Mouse (Mus musculus) neural tube, embryonic 15.5 days (tissue): ENCODE data around the gene Stam. TPM values are rescaled to one million over a fixed set of nuclear protein-coding genes. Genes with fewer than 3 reads are reported as not detected.
"Not testable (repeated sequence)": the region's sequence is repeated elsewhere in the genome, so short reads cannot be mapped to it uniquely, and the experiment has no call there.

Experiments
- ATAC-seq: fragments of 200-750 bp; cut with Nextera tagmentation; 2 replicates; pipeline ENCODE4 v1.8.0; 2017; ENCODE audit warnings: mild to moderate bottlenecking, moderate TSS enrichment, moderate library complexity; ENCODE audit not compliant: low FRiP score
- H3K27ac ChIP-seq: fragments of 300-500 bp; sonication (generic); replicated peaks from 2 replicates; pipeline ENCODE4 v1.5.1; 2015; ENCODE audit warnings: mild to moderate bottlenecking, inconsistent platforms
- H3K27me3 ChIP-seq: fragments of 300-500 bp; sonication (generic); replicated peaks from 2 replicates; pipeline ENCODE4 v1.6.1; 2015; ENCODE audit warnings: inconsistent platforms
- H3K36me3 ChIP-seq: fragments of 300-500 bp; sonication (generic); 2 replicates; pipeline ENCODE4 v1.6.1; 2015; ENCODE audit warnings: inconsistent platforms
- H3K4me1 ChIP-seq: fragments of 300-500 bp; sonication (generic); 2 replicates; pipeline ENCODE4 v1.6.1; 2015; ENCODE audit warnings: inconsistent platforms
- H3K4me2 ChIP-seq: fragments of 300-500 bp; sonication (generic); 2 replicates; pipeline ENCODE4 v1.6.1; 2015; ENCODE audit warnings: inconsistent platforms, mild to moderate bottlenecking, moderate library complexity
- H3K4me3 ChIP-seq: fragments of 300-500 bp; sonication (generic); replicated peaks from 2 replicates; pipeline ENCODE4 v1.5.1; 2015; ENCODE audit warnings: mild to moderate bottlenecking, inconsistent platforms
- H3K9ac ChIP-seq: fragments of 300-500 bp; sonication (generic); replicated peaks from 2 replicates; pipeline ENCODE4 v1.6.1; 2015; ENCODE audit warnings: mild to moderate bottlenecking, inconsistent platforms
- H3K9me3 ChIP-seq: fragments of 300-500 bp; sonication (generic); replicated peaks from 2 replicates; pipeline ENCODE4 v1.6.1; 2016; ENCODE audit warnings: inconsistent platforms
- WGBS: fragments of 180-500 bp; shearing (Covaris S2); methylation state at CpG from one replicate; pipeline ENCODE4 v1.1.7; 2015; ENCODE audit warnings: mixed read lengths; 5-methylcytosine and 5-hydroxymethylcytosine counted together
- polyA plus RNA-seq: library from polyadenylated mRNA; unstranded; fragments of >200 nt; fragmentation: Nextera tagmentation; extraction: Ambion mirVana; gene quantifications from 2 replicates; pipeline ENCODE4 v1.2.1, GENCODE M21; 2015

Gene Stam
- polyA plus RNA-seq, 1 experiment from 2014 or later, result 128 TPM

DNA sequence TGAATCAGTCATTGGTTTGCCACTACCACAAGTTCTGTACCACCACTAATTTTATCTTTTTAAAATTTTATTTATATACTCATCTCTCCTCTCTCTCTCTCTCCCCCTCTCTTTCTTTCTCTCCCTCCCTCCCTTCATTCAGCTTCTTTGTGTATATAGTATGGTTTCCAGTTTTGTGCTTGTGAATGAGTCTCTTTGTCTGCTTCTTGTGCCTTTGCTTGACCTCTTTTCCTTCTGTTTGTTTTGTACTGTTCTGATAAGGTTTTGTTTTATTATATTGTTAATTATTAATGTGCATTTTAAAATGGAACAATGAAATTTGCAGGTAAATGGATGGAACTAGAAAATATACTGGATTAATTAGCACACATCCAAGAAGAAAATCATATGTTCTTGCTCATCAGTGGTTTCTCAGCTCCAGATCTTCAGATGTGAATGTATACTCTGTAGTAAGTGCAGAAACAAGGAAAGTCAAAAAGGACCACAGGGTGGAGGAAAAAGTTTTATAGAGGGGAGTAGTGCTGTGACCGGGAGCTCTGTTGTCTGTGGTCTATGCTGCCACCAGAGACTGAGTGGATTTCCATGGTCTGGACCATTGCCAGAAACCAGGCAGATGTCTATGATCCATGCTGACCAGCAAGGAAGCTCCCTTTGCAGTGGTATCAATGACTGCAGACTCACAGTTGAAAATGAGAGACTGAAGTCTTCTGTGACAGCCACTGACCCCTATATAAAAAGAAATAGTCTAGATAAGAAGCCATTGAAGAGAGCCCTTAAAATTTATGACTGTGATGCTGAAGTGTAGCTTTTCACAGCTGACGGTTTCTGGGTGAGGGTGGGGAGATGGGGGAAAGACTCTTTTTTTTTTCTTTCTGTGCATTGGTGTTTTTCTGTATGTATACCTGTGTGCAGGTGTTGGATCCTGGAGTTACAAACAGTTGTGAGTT lies 7.9 kb upstream of the Stam start:
- no peaks in the 10 kb centered on the region for H3K9me3 ChIP-seq
- H3K9ac ChIP-seq, result no peak overlapping the region
- no peaks in the 10 kb centered on the region for H3K27me3 ChIP-seq
- H3K4me2 ChIP-seq, result no peak overlapping the region
- 53% methylated on average over 2 of the region's 2 CpGs for WGBS
- H3K4me3 ChIP-seq, result no peak overlapping the region
- H3K27ac ChIP-seq, result no peak overlapping the region
- no peaks in the 10 kb centered on the region for H3K4me1 ChIP-seq
- ATAC-seq, result no peak
- H3K36me3 ChIP-seq, result no peaks in the 10 kb centered on the region

DNA sequence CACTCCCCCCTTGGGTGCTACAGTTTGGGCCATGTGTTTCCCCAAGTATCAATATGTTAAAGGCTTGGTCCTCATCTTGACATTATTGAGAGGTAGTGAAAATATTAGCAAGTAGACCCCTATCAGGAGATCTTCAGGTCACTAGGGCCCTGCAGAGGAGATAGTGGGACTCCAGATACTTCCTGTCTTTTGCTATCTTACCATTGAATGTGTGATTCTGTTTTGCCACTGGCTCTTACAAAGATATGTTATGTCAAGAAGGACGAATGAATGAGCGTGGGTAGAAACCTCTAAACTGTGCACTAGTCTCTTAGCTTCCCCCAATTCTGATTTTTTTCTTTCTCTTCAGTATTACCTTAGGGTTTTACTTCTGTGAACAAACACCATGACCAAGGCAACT lies 4.9 kb upstream of the Stam start:
- 86% methylated on average over 2 of the region's 2 CpGs for WGBS
- Histone ChIP-seq H3K27me3 (no peaks in the 10 kb centered on the region), H3K27ac (no peak overlapping the region), H3K9ac (no peak overlapping the region), H3K4me2 (no peak overlapping the region), H3K4me3 (no peak overlapping the region), H3K4me1 (peaks cover 6% of the 10 kb centered on the region), H3K9me3 (no peaks in the 10 kb centered on the region), H3K36me3 (no peaks in the 10 kb centered on the region)
- no peak for ATAC-seq

DNA sequence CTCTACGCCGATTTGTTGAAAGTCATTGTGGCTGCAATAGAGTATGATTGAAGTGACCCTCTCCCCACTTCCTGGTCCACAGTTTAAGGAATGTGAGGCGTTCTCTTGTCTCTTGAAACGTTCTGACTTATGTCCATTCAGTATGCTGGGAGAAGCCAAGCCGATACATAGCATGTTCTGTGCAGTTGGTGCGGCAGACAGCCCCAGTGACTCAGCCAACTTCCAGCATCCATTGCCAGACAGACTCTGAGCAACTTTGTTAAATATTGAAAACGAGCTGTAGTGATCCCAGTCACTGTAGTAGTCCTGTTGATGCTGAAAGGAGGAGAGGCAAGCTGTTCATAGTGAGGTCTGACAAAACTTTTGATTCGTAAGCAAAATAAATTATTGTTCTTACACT lies 3.4 kb upstream of the Stam start:
- H3K9me3 ChIP-seq, result no peaks in the 10 kb centered on the region
- H3K36me3 ChIP-seq, result no peaks in the 10 kb centered on the region
- 83% methylated on average over 8 of the region's 8 CpGs for WGBS
- peaks cover 14% of the 10 kb centered on the region for H3K4me1 ChIP-seq
- no peak overlapping the region for H3K27ac ChIP-seq
- no peak for ATAC-seq
- H3K4me2 ChIP-seq, result no peak overlapping the region
- H3K9ac ChIP-seq, result no peak overlapping the region
- no peaks in the 10 kb centered on the region for H3K27me3 ChIP-seq
- H3K4me3 ChIP-seq, result no peak overlapping the region

DNA sequence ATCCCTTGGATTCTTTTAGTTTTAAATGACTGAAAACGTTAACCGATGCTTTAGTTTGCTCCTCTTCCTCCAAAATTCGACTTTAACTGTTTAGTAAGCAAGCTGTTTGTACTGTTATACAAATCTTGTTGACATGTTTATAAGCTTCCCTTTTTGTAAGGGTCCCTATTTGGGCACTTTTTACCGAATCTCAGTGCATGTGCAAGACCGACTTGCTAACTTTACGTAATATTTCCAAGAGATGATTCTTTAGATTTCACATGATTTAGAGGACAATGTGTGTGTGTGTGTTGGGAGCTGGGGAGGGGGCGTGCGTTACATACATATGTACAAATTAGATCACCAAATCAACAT lies 913 bp upstream of the Stam start:
- ATAC-seq, result no peak
- Histone ChIP-seq H3K27me3 (no peaks in the 10 kb centered on the region), H3K4me2 (peak overlapping the region; percentile 73), H3K4me3 (peak overlapping the region; percentile 94), H3K4me1 (peaks cover 23% of the 10 kb centered on the region), H3K36me3 (no peaks in the 10 kb centered on the region), H3K27ac (peak overlapping the region; percentile 100), H3K9ac (peak overlapping the region; percentile 94), H3K9me3 (no peaks in the 10 kb centered on the region)
- WGBS, result 16% methylated on average over 8 of the region's 8 CpGs

DNA sequence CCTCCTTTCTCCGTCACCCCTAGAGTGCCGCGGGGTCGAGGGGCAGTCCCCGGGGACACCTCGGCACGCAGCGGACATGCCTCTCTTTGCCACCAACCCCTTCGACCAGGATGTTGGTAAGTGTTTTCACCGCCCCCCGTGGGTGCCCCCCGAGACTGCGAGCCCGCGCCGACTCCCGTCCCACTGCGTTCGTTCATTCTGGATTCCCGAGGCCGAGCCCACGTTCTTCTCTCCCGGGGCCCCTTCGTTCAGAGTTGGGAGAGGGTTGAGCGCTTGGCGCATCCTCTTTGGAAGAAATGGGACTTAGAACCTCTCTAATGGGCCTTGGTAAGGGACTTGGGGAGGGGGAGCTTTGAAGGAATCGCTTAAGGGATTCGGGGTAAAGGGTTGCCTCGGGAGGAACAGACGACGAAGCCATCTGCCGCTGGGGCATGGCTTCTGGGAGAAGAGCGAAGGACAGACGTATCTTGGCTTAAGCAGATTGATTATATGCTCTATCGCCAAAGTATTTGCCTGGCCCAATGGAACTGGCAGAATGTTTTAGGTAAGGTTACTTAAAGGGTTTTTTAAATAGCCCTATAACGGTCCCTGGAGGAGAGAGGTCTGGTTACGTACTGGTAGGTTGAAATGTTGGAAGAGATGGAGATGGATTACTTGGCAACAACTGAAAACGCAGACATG lies 463 bp downstream of the Stam start:
- Histone ChIP-seq H3K9ac (peak overlapping the region; percentile 94), H3K4me3 (peak overlapping the region; percentile 94), H3K27ac (peak overlapping the region; percentile 100), H3K4me1 (peaks cover 23% of the 10 kb centered on the region), H3K36me3 (no peaks in the 10 kb centered on the region), H3K27me3 (no peaks in the 10 kb centered on the region), H3K9me3 (no peaks in the 10 kb centered on the region), H3K4me2 (peak overlapping the region; percentile 73)
- WGBS, result 0% methylated on average over 36 of the region's 38 CpGs
- no peak; the same call in 1 of the 2 replicates for ATAC-seq

DNA sequence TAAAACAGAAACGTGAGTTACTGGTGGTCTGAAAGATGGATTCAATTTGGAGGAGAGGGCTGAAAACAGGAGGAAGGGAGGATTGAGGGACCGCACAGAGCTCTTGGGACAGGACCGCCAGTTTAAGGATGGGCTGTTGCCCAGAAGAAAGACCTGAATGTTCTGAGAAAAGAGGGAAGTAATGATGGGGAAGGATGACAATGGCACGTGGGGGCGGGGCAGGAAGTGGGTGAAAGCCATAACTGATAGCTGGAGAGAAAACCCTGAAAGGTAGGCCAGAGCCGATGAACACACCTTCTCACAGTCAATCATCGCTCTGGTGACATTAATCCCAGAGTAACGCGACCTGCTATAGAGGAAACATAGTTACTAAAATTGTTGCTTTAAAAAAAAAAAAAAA lies 4.6 kb downstream of the Stam start:
- ATAC-seq, H3K27me3 ChIP-seq, H3K4me2 ChIP-seq, H3K9me3 ChIP-seq, H3K36me3 ChIP-seq, H3K27ac ChIP-seq, H3K9ac ChIP-seq, H3K4me3 ChIP-seq: not testable (repeated sequence)
- peaks cover 17% of the 10 kb centered on the region for H3K4me1 ChIP-seq
- WGBS, result 93% methylated on average over 9 of the region's 9 CpGs

DNA sequence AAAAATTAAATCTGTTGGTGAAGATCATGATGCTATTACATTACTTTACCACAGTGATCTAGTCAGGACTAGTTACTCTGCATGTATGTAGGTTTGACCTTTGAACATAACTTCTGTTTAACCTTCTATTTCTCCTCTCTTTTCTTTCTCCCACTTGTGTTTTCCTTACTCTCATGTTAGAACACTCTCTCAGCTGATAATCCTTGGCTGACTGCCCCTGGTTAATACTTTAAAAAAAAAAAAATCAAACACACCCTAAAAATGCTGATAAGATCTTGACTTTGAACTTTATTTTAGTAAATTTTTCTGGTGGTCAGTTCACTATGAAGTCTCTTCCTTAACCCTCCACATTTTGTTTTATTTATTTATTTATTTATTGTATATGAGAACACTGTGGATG lies 26.6 kb downstream of the Stam start:
- Histone ChIP-seq H3K36me3 (peaks cover 14% of the 10 kb centered on the region), H3K9ac (no peak overlapping the region), H3K4me2 (no peak overlapping the region), H3K27me3 (no peaks in the 10 kb centered on the region), H3K4me3 (no peak overlapping the region), H3K27ac (no peak overlapping the region), H3K9me3 (no peaks in the 10 kb centered on the region), H3K4me1 (no peaks in the 10 kb centered on the region)
- no peak for ATAC-seq

DNA sequence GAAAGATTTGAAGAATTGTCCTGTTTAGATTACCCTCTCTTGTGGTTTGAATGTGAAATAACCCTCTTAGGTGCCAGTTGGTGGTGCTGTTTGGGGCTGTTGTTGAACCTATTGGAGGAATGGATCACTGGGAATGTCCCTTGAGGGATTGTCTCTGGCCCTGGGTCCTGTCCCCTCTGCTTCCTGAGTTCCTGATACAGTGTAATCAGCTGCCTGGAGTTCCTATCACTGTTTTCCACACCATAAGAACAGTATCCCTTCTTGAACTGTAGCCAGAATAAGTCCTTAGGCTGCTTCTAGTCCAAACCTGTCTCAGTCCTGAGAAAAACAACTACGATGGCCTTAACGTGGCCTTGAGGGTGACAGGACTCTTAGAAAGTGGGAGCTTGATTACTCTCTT lies 28.7 kb downstream of the Stam start:
- Histone ChIP-seq H3K36me3 (peaks cover 6% of the 10 kb centered on the region; the same call in 1 of the 2 replicates), H3K9ac (no peak overlapping the region), H3K4me2 (no peak overlapping the region), H3K9me3 (no peaks in the 10 kb centered on the region), H3K27ac (no peak overlapping the region), H3K4me3 (no peak overlapping the region), H3K27me3 (no peaks in the 10 kb centered on the region), H3K4me1 (no peaks in the 10 kb centered on the region)
- no peak for ATAC-seq
- WGBS, result 88% methylated on average over 2 of the region's 2 CpGs

DNA sequence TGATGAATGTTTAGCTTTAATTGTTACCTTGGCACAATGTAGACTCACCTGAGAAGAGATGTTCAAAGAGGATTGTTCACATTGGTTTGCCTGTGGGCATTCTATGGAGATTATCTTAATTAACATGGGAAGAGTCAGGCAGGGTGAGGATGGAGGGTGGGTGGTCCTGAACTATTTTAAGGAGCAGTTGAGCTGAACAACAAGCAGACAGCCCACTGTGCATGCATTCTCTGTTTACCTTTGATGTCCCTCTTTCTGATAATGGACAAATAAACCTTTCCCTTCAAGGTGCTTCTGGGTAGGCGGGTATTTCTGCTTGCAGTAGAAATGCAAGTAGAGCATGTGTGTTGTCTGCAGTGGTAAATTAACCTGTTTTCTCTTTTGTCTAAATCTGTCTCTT lies 30.0 kb downstream of the Stam start:
- WGBS, result 94% methylated on average over 1 of the region's 1 CpGs
- H3K9ac ChIP-seq, result no peak overlapping the region
- no peak overlapping the region for H3K4me2 ChIP-seq
- no peak for ATAC-seq
- H3K4me1 ChIP-seq, result no peaks in the 10 kb centered on the region
- no peaks in the 10 kb centered on the region for H3K27me3 ChIP-seq
- H3K4me3 ChIP-seq, result no peak overlapping the region
- H3K27ac ChIP-seq, result no peak overlapping the region
- no peaks in the 10 kb centered on the region for H3K9me3 ChIP-seq
- H3K36me3 ChIP-seq, result peaks cover 6% of the 10 kb centered on the region; the same call in 1 of the 2 replicates

DNA sequence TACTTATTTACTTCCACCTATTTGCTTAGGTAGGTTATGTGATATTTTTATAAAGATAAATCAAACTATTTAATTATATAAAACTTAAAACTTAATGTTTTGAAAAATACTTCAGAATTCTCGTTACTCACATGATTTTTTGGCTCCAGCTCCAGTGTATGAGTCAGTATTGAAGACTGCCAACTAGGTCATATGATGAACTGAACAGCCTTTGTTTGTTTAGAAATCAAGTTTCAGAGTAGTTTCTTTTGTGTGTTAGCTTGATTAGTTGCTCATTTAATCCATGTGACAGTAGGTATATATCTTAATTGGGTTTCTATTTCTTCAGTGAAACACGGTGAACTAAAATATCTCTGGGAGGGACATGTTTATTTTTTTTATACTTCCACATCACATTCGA lies 33.8 kb downstream of the Stam start:
- H3K36me3 ChIP-seq, result peaks cover 6% of the 10 kb centered on the region; the same call in 1 of the 2 replicates
- H3K9me3 ChIP-seq, result no peaks in the 10 kb centered on the region
- no peak overlapping the region for H3K4me3 ChIP-seq
- H3K4me1 ChIP-seq, result no peaks in the 10 kb centered on the region
- H3K27ac ChIP-seq, result no peak overlapping the region
- 85% methylated on average over 3 of the region's 3 CpGs for WGBS
- ATAC-seq, result no peak
- H3K9ac ChIP-seq, result no peak overlapping the region
- H3K4me2 ChIP-seq, result no peak overlapping the region
- H3K27me3 ChIP-seq, result no peaks in the 10 kb centered on the region

DNA sequence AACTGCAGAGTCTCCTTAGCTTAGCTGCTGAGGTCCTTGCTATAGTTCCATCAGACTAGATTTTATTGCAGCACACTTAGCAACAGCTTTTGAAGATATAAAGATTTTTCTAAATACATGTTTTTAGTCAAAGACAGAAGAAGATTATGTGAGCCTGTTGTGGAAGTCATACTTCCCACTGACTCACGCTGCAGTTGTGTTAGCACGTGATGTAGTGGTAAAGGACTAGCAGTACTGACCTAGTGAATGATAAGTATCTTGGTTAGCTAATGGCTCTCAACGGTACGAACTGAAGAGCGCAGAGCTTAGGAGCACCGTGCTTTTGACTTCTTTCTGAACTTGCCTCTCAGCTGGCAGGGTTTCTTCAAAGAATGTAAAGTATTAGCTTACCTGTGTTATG lies 52.5 kb downstream of the Stam start:
- no peaks in the 10 kb centered on the region for H3K27me3 ChIP-seq
- ATAC-seq, result no peak
- 92% methylated on average over 6 of the region's 6 CpGs for WGBS

DNA sequence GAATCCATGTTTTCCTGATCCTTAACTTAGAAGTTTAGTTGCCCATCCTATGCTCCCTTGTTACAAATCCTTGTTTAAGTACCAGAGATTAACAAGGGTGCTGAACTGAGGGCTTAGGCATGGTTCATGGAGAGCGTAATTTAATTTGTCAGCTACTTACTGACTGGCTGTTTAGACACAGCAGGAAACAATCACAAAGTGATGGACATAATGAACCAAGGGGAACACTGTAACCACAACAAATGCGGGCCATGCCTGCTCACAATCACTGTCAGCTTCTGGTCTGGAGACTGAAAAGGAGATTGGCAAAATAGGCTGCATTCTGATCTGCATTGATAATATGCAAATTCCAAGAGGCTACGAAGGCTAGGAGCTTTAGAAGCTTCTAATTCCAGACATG lies 53.7 kb downstream of the Stam start:
- Histone ChIP-seq H3K27ac (no peak overlapping the region), H3K36me3 (peaks cover 26% of the 10 kb centered on the region), H3K4me2 (no peak overlapping the region), H3K9ac (no peak overlapping the region), H3K9me3 (no peaks in the 10 kb centered on the region), H3K27me3 (no peaks in the 10 kb centered on the region), H3K4me3 (no peak overlapping the region), H3K4me1 (no peaks in the 10 kb centered on the region)
- WGBS, result 51% methylated on average over 3 of the region's 3 CpGs
- ATAC-seq, result no peak

More for the DNA sequence above, 52.5 kb downstream of the Stam start:
- no peaks in the 10 kb centered on the region for H3K9me3 ChIP-seq
- H3K36me3 ChIP-seq, result peaks cover 17% of the 10 kb centered on the region
- H3K4me1 ChIP-seq, result no peaks in the 10 kb centered on the region
- H3K4me3 ChIP-seq, result no peak overlapping the region
- H3K4me2 ChIP-seq, result no peak overlapping the region
- no peak overlapping the region for H3K9ac ChIP-seq
- no peak overlapping the region for H3K27ac ChIP-seq
